Mouse (Mus musculus): ENCODE data around the gene Strn3.

The Strn3 gene

DNA sequence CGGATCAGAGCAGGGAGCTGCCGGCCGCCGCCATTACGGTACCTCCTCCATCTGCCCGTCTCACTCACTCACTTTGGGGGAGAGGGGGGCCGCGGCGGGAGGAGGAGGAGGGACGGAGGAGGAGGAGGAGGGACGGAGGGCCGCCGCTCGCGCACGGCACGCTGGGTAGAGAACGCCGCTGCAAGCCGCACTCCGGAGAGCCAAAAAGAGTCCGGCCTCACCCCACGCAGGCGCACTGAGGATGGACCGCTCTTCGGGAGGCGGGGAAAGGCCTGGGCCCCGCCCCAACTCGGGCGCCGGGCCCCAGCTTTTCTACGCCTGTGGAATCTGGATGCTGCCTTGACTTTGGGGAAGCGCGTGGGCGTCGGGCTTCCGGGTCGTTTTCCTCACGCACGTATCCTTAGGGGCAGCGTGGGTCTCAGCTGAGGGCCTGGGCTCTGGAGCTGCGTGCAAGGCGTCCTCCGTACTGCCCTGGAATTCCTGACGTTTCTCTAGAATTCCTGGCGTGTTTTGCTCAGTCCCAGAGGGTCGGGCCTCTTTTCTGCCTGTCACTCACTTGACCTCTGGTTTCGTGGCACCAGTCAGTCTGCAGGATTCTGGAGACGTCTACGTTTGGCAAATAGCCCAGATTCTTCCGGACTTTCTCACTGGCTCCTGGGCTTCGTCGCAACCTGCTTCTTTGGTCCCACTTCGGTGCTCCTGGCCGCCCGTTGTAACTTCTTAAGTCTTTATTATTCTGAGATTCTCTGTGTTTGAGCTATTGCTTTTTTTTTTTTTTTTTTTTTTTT, at the start of gene Strn3:
Gene Strn3, minus strand, starts transcription at position 53 of the 788 bp plus-strand sequence.
- 0 out of 2 replicates have a peak, but pooled peaks have one; percentile 37 for TF ChIP-seq GATA4 (IDR thresholded peaks at IDR 0.05; ENCODE audit: insufficient replicate concordance, low read length)

- TF ChIP-seq GATA4 (IDR thresholded peaks at IDR 0.05; ENCODE audit: insufficient replicate concordance, low read length) = no peak
Measured at GRCm38 (mm10) chr12:51736807-51737206, 45.1 kb upstream of the Strn3 start.

- no peak for TF ChIP-seq GATA4 (IDR thresholded peaks at IDR 0.05; ENCODE audit: insufficient replicate concordance, low read length)
Measured at GRCm38 (mm10) chr12:51736381-51736780, 44.7 kb upstream of the Strn3 start.

- no peak for TF ChIP-seq GATA4 (IDR thresholded peaks at IDR 0.05; ENCODE audit: insufficient replicate concordance, low read length)
Measured at GRCm38 (mm10) chr12:51735840-51736271, 44.2 kb upstream of the Strn3 start.

DNA sequence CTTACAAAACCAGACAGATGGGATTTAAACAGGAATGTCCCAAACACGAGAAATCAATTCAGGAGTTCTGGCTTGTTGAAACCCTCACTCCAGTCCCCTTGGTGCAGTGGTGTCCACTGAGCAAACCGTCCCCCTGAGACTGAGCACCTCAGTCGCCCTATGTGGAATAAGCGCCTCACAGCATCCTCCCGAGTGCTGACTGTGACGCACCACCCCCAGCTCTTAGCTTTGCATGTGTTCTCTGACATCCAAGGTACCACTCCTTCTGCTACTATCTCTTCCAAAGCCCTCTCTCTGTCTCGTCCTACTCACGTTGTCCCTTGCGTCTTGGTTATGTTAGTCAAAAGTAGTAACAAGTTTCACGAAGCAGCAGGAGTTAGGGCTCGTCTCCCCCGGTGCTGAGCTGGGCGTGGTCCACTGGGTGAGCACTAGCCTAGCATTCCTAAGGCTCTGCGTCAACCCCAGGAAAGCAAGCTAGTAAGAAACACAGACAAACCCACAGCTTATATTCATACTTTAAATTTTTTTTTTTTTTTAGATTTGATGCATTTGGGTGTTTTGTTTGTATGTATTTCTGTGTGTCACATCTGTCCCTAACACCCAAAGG, 43.0 kb upstream of the Strn3 start:
- TF ChIP-seq GATA4 (IDR thresholded peaks at IDR 0.05; ENCODE audit: insufficient replicate concordance, low read length) = no peak

DNA sequence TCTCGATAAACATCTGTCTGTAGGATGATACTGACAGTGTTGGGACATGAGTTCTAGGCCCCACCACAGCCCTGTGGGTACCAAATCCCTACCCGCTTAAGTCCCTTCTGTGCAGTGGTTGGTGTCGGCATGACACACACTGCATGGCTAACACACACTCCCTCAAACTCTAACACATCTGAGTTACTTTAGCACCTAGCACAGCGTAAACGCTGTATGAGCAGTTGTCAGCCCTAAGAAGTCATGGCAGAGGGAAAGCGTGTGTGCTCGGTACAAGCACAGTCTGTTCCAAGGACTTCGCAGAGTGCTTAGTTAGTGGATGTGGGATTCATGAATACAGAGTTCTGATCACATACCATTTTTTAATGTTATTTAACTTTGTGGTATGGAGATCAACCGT, 38.1 kb upstream of the Strn3 start:
- TF ChIP-seq GATA4 (IDR thresholded peaks at IDR 0.05; ENCODE audit: insufficient replicate concordance, low read length) = no peak

DNA sequence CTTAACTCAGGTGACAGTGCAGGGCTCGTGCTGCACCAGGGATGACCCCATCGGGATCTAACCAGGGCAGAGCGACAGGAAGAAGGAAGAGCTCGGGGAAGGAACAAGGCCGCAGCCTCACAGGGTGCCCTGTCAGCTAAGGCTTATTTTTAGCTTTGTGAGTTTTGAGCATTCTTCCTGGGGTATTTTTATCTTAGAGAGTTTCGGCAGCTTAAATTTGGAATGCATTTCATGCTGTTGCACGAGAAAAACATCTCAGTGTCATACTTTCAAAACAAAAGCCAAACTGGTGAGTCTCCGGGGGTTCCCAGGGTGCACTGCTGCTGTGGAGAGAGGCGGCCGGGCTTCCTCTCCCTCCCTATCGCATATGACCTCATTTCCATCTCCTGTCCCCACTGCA, 37.4 kb upstream of the Strn3 start:
- peak; percentile 63; the same call in 1 of the 2 replicates for TF ChIP-seq GATA4 (IDR thresholded peaks at IDR 0.05; ENCODE audit: insufficient replicate concordance, low read length)

DNA sequence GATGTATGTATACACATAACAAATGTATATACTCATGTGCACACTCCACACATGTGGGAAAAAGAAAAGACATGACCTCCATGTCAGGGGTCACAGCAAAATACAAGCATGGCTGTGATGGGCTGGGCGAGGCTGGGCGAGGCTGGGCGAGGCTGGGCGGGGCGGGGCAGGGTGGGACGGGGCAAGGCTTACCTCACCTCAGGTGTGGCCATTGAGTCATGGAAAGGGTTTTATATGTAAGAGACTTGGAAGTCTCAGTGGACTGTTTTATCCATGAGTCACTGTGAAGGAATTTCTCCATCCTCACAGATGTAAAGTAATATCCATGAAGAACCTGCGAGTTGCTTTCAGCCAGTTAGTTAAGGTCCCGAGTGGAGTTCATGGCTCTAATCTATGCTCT, 30.1 kb upstream of the Strn3 start:
- TF ChIP-seq GATA4 (IDR thresholded peaks at IDR 0.05; ENCODE audit: insufficient replicate concordance, low read length) = no peak

DNA sequence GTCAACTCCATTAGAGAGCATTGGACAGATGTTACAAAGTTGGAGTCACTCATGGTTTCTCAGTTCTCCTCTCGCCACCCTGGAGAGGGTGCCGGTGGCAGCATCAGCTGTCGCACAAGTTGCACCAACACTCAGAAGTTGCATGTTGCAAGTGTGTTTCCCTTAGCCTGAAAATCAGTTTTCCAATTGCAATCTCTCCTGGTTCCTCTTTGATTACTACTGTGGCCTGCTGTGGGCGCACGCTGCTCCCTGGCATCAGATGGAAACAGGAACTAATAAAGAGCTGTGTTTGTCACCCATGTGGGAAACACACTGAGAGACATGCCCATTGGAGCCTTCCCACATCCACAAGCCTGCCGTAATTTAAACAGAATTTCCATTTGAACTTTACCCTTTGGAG, 26.9 kb upstream of the Strn3 start:
- TF ChIP-seq GATA4 (IDR thresholded peaks at IDR 0.05; ENCODE audit: insufficient replicate concordance, low read length) = no peak

GRCm38 (mm10) chr12:51712685-51713084, 21.0 kb upstream of the Strn3 start:
- TF ChIP-seq GATA4 (IDR thresholded peaks at IDR 0.05; ENCODE audit: insufficient replicate concordance, low read length) = no peak

- peak; percentile 49; the same call in 1 of the 2 replicates for TF ChIP-seq GATA4 (IDR thresholded peaks at IDR 0.05; ENCODE audit: insufficient replicate concordance, low read length)
Measured at GRCm38 (mm10) chr12:51710154-51710553, 18.5 kb upstream of the Strn3 start.

- TF ChIP-seq GATA4 (IDR thresholded peaks at IDR 0.05; ENCODE audit: insufficient replicate concordance, low read length) = no peak
Measured at GRCm38 (mm10) chr12:51709741-51710140, 18.0 kb upstream of the Strn3 start.

DNA sequence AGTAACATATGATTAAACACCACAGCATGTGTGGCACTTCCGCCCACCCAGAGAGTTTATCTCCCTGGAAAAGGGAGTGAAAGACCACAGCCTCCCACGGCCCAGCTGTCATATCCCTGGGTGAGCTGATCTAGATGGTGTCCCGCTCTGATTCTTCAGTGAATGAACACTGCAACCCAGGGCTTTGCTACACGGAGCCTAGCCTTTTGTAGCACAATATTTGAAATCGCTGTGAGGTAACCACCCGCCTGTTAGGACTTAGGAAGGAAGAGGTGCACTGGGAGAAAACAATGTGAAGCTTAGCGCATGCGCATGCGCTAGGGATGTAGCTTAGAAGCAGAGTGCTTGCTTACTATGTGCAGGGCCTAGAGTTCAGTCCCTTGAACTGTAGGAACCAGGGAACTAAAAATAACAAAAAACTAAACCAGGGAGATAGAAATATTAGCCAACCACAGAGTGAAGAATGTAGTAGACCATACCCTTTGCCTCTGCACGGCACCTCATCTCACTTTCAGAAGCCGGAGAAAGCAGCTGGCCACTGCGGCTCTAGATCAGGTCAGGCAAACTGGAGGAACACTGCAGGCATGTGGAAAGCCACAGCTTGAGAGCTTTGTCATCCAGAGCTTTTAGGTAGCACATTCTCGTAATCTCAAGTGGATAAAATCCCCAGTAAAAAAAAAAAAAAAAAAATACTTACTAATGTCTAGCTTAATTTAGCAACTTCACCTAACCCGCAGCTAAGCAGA, 17.4 kb upstream of the Strn3 start:
- no peak for TF ChIP-seq GATA4 (IDR thresholded peaks at IDR 0.05; ENCODE audit: insufficient replicate concordance, low read length)

GRCm38 (mm10) chr12:51706673-51707235, 15.1 kb upstream of the Strn3 start:
- TF ChIP-seq GATA4 (IDR thresholded peaks at IDR 0.05; ENCODE audit: insufficient replicate concordance, low read length) = no peak

- TF ChIP-seq GATA4 (IDR thresholded peaks at IDR 0.05; ENCODE audit: insufficient replicate concordance, low read length) = no peak
Measured at GRCm38 (mm10) chr12:51705778-51706177, 14.1 kb upstream of the Strn3 start.

Data from liver, adult (tissue).